Mouse (Mus musculus) ovary, postnatal 14 days (tissue): ENCODE data around the gene Fastkd5.
"Not testable (repeated sequence)": the region's sequence is repeated elsewhere in the genome, so short reads cannot be mapped to it uniquely, and the experiment has no call there.

Source experiments
- DNase-seq: peaks from one replicate; pipeline ENCODE4 v3.0.0; 2022; ENCODE audit warnings: low spot score

Gene Fastkd5

DNA sequence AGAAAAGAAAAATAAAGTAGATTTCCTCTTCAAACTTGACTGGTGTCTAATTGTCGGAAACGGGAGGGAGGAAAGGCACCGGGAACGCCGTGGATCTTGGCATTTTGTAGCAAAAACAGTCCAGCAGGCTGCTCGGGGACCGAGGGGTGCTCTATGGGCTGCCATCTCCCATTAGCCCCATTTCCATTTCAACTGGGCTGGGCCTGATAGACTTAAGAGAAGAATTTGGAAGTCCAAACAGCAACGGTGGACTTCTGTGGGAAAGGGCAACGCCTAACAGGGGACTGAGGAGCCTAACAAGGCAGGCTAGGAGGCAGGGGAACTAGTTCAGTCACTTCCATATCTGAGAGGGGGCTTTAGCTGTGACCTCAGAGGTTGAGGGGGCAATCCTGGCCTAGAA, 52.8 kb downstream of the Fastkd5 start:
- no peak for DNase-seq

GRCm38 (mm10) chr2:130576564-130576963, 53.3 kb downstream of the Fastkd5 start:
- DNase-seq, result not testable (repeated sequence)

GRCm38 (mm10) chr2:130575873-130576272, 54.0 kb downstream of the Fastkd5 start, which contains the start of gene Oxt:
Oxt (plus strand) TSS chr2:130576173.
- no peak for DNase-seq

DNA sequence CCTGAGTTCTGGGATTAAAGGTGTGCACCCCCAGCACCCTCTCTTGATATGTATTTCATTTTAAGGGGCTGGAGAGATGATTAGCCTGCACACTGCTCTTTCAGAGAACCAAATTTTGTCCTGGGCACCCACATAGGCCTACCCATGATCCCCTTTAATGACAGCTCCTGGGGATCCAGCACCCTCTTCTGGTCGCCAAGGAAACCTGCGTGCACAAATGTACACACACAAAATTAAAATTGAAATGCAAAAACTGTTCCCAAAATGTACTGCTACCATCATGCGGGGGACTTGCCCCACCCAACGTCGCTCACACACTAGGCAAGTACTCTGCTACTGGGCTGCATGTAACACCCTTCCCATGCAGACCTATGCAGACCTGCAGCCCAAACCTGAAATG, 54.9 kb downstream of the Fastkd5 start:
- no peak for DNase-seq

- DNase-seq, result no peak
These were observed 59.9 kb downstream of the Fastkd5 start for GRCm38 (mm10) chr2:130569926-130570325.

DNA sequence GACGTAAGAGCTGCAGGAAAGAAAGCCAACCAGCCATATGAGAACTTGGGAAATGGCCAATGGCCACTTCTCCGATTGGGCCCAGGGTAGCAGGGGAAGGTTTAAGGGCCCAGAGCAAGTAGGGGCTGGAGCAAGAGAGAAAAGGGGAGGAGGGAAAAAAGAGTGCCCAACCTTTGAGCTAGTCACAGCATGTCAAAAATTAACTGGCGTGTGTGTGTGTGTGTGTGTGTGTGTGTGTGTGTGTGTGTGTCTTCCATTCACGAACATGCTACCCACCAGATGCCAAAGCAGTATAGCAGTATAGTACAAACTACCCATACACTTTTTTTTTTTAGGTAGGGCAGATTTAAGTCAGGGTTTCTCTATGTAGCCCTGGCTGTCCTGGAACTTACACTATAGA, 60.9 kb downstream of the Fastkd5 start:
- no peak for DNase-seq

- no peak for DNase-seq
These were observed 64.8 kb downstream of the Fastkd5 start for GRCm38 (mm10) chr2:130564983-130565382.

DNA sequence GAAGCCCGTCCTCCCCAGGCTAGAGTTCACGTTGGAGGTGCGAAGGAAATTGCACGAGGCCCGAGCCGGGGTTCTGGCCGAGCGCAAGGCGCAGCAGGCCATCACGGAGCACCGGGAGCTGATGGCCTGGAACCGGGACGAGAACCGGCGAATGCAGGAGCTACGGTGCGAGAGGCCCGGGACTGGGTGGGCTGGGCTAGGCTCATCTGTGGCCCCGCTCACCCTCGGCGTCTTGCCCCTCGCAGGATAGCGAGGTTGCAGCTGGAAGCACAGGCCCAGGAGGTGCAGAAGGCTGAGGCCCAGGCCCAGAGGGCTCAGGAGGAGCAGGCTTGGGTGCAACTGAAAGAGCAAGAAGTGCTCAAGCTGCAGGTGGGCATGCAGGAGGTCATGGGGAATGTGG, 65.8 kb downstream of the Fastkd5 start:
- peak; percentile 15 for DNase-seq
